Mouse (Mus musculus) midbrain, postnatal 0 days (tissue): Measurements from ENCODE around the gene Nprl2. TPM values are rescaled to one million over a fixed set of nuclear protein-coding genes. Genes with fewer than 3 reads are reported as not detected.
A peak's percentile ranks its signal among the peaks of the same experiment; 100 is the strongest.

Experiments
- ATAC-seq: fragments of 200-750 bp; cut with Nextera tagmentation; 2 replicates; pipeline ENCODE4 v1.8.0; 2017; ENCODE audit warnings: moderate number of reproducible peaks, mild to moderate bottlenecking, moderate TSS enrichment, moderate library complexity; ENCODE audit not compliant: low FRiP score
- DNase-seq: peaks from one replicate; pipeline ENCODE4 v3.0.0-alpha.2; 2015; ENCODE audit warnings: low spot score
- H3K27ac ChIP-seq: fragments of 300-500 bp; sonication (generic); 2 replicates; pipeline ENCODE4 v1.5.1; 2014; ENCODE audit warnings: low read depth, mild to moderate bottlenecking, low read length, mixed read lengths
- H3K27me3 ChIP-seq: fragments of 300-500 bp; sonication (generic); 2 replicates; pipeline ENCODE4 v1.6.1; 2014; ENCODE audit warnings: low read length, control low read depth, mixed read lengths; ENCODE audit not compliant: insufficient read depth
- H3K36me3 ChIP-seq: fragments of 300-500 bp; sonication (generic); 2 replicates; pipeline ENCODE4 v1.6.1; 2014; ENCODE audit warnings: low read length, control low read depth, mixed read lengths; ENCODE audit not compliant: insufficient read depth
- H3K4me1 ChIP-seq: fragments of 300-500 bp; sonication (generic); 2 replicates; pipeline ENCODE4 v1.6.1; 2014; ENCODE audit warnings: mild to moderate bottlenecking, control low read depth, antibody characterized with exemption, low read length, mixed read lengths; ENCODE audit not compliant: insufficient read depth
- H3K4me2 ChIP-seq: fragments of 300-500 bp; sonication (generic); 2 replicates; pipeline ENCODE4 v1.6.1; 2014; ENCODE audit warnings: low read depth, mild to moderate bottlenecking, low read length, mixed read lengths; ENCODE audit not compliant: poor library complexity, severe bottlenecking
- H3K4me3 ChIP-seq: fragments of 300-500 bp; sonication (generic); 2 replicates; pipeline ENCODE4 v1.5.1; 2014; ENCODE audit warnings: low read depth, mild to moderate bottlenecking, low read length, moderate library complexity
- H3K9ac ChIP-seq: fragments of 300-500 bp; sonication (generic); replicated peaks from 2 replicates; pipeline ENCODE4 v1.6.1; 2014; ENCODE audit warnings: mild to moderate bottlenecking, low read length, moderate library complexity, mixed read lengths; ENCODE audit not compliant: poor library complexity, severe bottlenecking
- H3K9me3 ChIP-seq: fragments of 300-500 bp; sonication (generic); 2 replicates; pipeline ENCODE4 v1.6.1; 2016; ENCODE audit warnings: low read length, control low read depth
- CTCF ChIP-seq: IDR thresholded peaks from 2 replicates; pipeline ENCODE4 v1.5.1; 2016; ENCODE audit warnings: antibody characterized with exemption, mild to moderate bottlenecking
- WGBS: fragments of 180-500 bp; shearing (Covaris S2); extraction: QIAGEN DNeasy Blood & Tissue Kit; methylation state at CpG from one replicate; pipeline ENCODE4 v1.1.7; 2014; 5-methylcytosine and 5-hydroxymethylcytosine counted together
- polyA plus RNA-seq: library from polyadenylated mRNA; unstranded; fragments of >200 nt; fragmentation: Nextera tagmentation; extraction: Ambion mirVana; gene quantifications from 2 replicates; pipeline ENCODE4 v1.2.1, GENCODE M21; 2015
- total RNA-seq: library from RNA; depleted of rRNA; stranded (reverse); fragments of >200 nt; gene quantifications from 2 replicates; pipeline ENCODE4 v1.2.3, GENCODE M21; 2014

Gene Nprl2
- total and polyA plus RNA-seq, 2 experiments from 2014 or later: 60.0 to 68.7 TPM

GRCm38 (mm10) chr9:107548820-107549219 is 6.8 kb downstream of the Nprl2 start:
- Histone ChIP-seq H3K4me3 (no peak overlapping the region), H3K4me1 (peaks cover 11% of the 10 kb centered on the region; the same call in 1 of the 2 replicates), H3K9me3 (no peaks in the 10 kb centered on the region), H3K36me3 (peaks cover 14% of the 10 kb centered on the region), H3K9ac (no peak overlapping the region), H3K27ac (no peak overlapping the region), H3K27me3 (peaks cover 28% of the 10 kb centered on the region), H3K4me2 (no peak overlapping the region)
- no peak for DNase-seq
- WGBS: 91% methylated on average over 10 of the region's 10 CpGs
- TF ChIP-seq CTCF: no peak
- ATAC-seq: no peak

GRCm38 (mm10) chr9:107549297-107550074 is 7.5 kb downstream of the Nprl2 start:
- Histone ChIP-seq H3K9me3 (no peaks in the 10 kb centered on the region), H3K4me1 (peaks cover 11% of the 10 kb centered on the region; the same call in 1 of the 2 replicates), H3K4me2 (no peak overlapping the region), H3K36me3 (peaks cover 10% of the 10 kb centered on the region), H3K9ac (no peak overlapping the region), H3K27me3 (peaks cover 28% of the 10 kb centered on the region), H3K4me3 (no peak overlapping the region), H3K27ac (no peak overlapping the region)
- DNase-seq (no peak), ATAC-seq (no peak)
- 89% methylated on average over 20 of the region's 20 CpGs for WGBS
- no peak for TF ChIP-seq CTCF

- H3K4me3 ChIP-seq: no peak overlapping the region
- H3K27ac ChIP-seq: no peak overlapping the region
- DNase-seq (no peak), ATAC-seq (no peak)
- WGBS: 38% methylated on average over 23 of the region's 23 CpGs
- H3K4me1 ChIP-seq: peaks cover 11% of the 10 kb centered on the region; the same call in 1 of the 2 replicates
- H3K9ac ChIP-seq: no peak overlapping the region
- H3K4me2 ChIP-seq: peak overlapping the region; percentile 56
- H3K36me3 ChIP-seq: no peaks in the 10 kb centered on the region
- H3K27me3 ChIP-seq: peaks cover 28% of the 10 kb centered on the region
- no peaks in the 10 kb centered on the region for H3K9me3 ChIP-seq
- TF ChIP-seq CTCF: no peak
Observed at GRCm38 (mm10) chr9:107550491-107551116, 8.6 kb downstream of the Nprl2 start.

GRCm38 (mm10) chr9:107551117-107551889 is 9.3 kb downstream of the Nprl2 start, which contains the start of gene Rassf1:
Rassf1 (plus strand) TSS chr9:107551555.
- Histone ChIP-seq H3K4me1 (peaks cover 11% of the 10 kb centered on the region; the same call in 1 of the 2 replicates), H3K4me3 (peak within 1 kb of the TSS; percentile 30), H3K27ac (no peak within 1 kb of the TSS), H3K36me3 (no peaks in the 10 kb centered on the region), H3K4me2 (peak within 1 kb of the TSS; percentile 56), H3K9ac (peak within 1 kb of the TSS; percentile 51), H3K9me3 (no peaks in the 10 kb centered on the region), H3K27me3 (peaks cover 28% of the 10 kb centered on the region)
- no peak for TF ChIP-seq CTCF
- DNase-seq: no peak
- 4% methylated on average over 62 of the region's 63 CpGs for WGBS
- ATAC-seq: no peak

GRCm38 (mm10) chr9:107551890-107552355 is 9.9 kb downstream of the Nprl2 start:
- H3K27ac ChIP-seq: no peak overlapping the region
- TF ChIP-seq CTCF: no peak

More at GRCm38 (mm10) chr9:107551890-107552355, 9.9 kb downstream of the Nprl2 start:
- peak overlapping the region; percentile 56; the same call in 1 of the 2 replicates for H3K4me2 ChIP-seq
- H3K4me1 ChIP-seq: peaks cover 7% of the 10 kb centered on the region; the same call in 1 of the 2 replicates
- peaks cover 28% of the 10 kb centered on the region for H3K27me3 ChIP-seq
- ATAC-seq (no peak), DNase-seq (no peak)
- 16% methylated on average over 8 of the region's 8 CpGs for WGBS
- H3K9ac ChIP-seq: no peak overlapping the region
- no peaks in the 10 kb centered on the region for H3K36me3 ChIP-seq
- H3K9me3 ChIP-seq: no peaks in the 10 kb centered on the region
- peak overlapping the region; percentile 30 for H3K4me3 ChIP-seq
